Mouse (Mus musculus): Measurements from ENCODE around the gene Cinp.

- no peak for TF ChIP-seq POLR2A (IDR thresholded peaks at IDR 0.05; ENCODE audit: insufficient read depth, low read length)
- TF ChIP-seq CTCF (IDR thresholded peaks at IDR 0.05; ENCODE audit: low read depth, low read length), result no peak
These were observed 38.1 kb downstream of the Cinp start for GRCm38 (mm10) chr12:110850929-110851256.

All from ES-Bruce4 (cell line).